Mouse (Mus musculus): Measurements from ENCODE around the gene Brinp3.
"Not testable (repeated sequence)": the region's sequence is repeated elsewhere in the genome, so short reads cannot be mapped to it uniquely, and the experiment has no call there.

Brinp3 gene

GRCm38 (mm10) chr1:146494681-146495331, at the start of gene Brinp3:
Gene Brinp3, plus strand, starts transcription at chr1:146494760.
- no peak for DNase-seq (ENCODE audit: low read depth, low spot score)

DNA sequence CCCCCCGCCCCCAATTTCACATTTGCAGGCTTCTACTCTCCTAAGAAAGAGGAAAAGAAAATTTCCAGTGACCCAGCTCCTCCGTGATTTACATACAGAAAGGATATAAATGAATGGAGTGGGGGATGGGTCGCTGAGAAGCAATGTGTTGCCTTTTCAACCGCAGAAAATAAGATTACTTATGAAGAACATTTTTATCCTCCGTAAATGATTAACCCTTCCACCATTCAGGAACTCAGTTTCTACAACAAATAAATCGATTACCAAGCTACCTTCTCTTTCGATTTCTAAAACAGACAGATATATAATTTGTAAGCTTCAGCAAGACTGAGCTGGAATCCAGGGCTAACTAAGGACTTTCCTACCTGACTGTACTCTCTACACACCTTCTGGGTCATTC, 339 bp upstream of the Brinp3 start:
- no peak for DNase-seq (ENCODE audit: low read depth, low spot score)

- no peak for DNase-seq (ENCODE audit: low read depth, low spot score)
Observed at GRCm38 (mm10) chr1:146495386-146495785, 826 bp downstream of the Brinp3 start.

DNA sequence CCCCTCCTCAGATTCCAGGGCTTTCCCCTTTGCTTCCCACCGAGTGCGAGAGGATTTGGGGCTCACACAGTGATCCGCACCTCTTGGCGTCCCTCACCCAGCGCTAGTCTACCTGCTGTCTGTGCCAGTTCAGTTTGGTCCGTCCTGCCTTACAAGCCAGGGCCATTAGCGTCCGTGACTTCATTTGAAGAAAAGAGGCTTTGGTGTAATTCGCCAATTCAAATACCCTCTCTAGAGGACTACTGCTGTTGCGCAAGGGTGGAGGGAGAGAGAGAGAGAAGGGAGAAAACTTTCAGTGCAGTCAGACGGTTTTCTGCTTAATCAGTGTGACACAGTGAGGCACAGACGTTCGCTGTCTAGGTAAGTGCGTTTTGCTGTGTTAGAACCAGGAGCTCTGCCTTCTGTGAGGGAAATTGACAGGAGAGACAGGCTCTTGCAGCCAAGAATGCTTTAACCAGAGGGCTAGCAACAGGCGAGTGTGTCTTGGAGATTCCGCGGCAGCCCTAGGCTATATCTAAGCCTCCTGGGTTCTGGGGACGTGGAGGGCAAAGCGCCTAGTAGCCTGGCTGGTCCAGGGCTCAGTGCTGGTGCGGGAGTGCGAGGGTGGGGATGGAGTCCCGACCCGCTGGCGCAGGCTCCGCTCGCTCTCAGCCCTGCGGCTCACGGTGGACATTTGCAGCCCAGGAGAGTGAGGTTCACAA, 3.0 kb downstream of the Brinp3 start:
- DNase-seq (ENCODE audit: low read depth, low spot score) = no peak

- DNase-seq (ENCODE audit: low read depth, low spot score) = no peak
Observed at GRCm38 (mm10) chr1:146498085-146498779, 3.7 kb downstream of the Brinp3 start.

DNA sequence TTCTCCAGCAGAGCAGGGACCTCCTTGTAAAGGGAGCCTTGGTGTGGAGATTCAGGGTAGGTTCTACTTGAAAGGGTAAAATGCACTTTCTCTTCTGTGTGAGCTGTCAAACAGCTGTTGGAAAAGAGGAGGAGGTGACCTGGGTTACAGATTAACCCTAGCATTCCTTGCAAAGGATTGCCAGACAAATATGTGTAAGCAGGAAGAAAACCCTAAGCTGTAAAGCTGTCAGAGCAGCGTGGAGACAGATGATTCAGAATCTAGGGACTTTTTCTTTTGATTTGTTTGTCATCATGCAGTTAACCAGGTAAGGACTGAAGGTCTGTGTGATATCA, 4.2 kb downstream of the Brinp3 start:
- DNase-seq (ENCODE audit: low read depth, low spot score) = no peak

DNA sequence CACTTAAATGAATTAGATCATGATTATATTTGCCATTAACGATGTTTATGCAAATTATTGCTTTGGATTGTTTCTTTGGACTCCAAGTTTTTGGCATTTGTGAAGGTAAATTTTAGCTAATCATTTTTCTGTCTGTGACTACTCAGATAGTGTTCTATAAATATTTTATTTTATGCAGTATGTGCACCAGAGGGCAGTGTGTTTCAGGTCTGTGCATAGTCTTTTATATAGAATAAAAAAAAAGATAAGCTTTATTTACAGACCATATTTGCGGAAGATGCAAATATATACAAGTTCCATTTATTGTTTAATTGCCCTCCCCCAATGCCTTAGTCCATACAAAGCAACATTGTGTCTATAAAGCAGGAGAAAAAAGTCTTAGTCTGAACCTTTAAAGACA, 20.8 kb downstream of the Brinp3 start:
- DNase-seq (ENCODE audit: low read depth, low spot score) = no peak

GRCm38 (mm10) chr1:146523727-146524573, 29.4 kb downstream of the Brinp3 start:
- DNase-seq (ENCODE audit: low read depth, low spot score) = no peak

DNA sequence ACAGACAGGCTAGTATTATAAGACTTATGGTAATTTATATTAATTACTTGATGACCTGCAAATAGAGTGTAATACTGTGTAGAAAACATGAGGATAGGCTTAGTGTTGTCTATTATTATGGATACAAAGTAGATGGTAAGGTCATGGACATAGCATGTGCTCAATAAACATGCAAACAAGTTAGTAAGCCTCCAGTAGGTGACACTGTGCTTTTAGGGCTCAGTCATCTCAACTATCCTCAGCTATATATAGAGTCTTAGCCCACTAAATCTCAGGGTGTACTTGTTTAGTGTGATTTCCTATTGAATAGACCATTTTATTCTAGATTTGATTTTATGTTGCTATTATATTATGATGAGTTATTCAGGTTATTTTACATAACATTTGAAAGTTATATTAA, 34.0 kb downstream of the Brinp3 start:
- no peak for DNase-seq (ENCODE audit: low read depth, low spot score)

DNA sequence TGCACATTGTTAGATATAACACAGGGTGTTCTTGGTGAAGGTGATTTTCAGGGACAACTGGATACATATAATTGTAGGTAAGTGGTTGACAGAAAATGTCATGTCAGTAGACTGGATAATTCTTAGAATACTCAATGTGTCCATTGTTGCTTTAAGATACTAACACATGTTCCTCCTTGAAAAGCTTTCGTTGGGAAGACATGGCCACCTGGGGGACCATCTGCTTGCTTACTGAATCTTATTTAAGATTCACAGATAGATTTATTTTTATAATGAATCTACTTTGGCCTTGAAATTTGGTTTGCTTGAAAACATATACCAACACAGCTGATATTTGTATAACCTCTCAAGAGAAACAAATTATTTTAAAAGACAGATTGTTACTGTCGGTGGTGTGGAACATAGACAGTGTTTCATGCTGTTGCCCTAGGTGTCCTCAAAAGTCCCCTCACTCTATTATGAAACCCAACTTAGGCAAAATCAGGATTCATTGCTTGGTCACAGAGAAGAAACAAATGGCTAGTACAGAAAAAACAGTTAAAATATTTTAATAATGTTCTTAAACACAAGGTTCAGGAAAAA, 52.4 kb downstream of the Brinp3 start:
- DNase-seq (ENCODE audit: low read depth, low spot score) = no peak

DNA sequence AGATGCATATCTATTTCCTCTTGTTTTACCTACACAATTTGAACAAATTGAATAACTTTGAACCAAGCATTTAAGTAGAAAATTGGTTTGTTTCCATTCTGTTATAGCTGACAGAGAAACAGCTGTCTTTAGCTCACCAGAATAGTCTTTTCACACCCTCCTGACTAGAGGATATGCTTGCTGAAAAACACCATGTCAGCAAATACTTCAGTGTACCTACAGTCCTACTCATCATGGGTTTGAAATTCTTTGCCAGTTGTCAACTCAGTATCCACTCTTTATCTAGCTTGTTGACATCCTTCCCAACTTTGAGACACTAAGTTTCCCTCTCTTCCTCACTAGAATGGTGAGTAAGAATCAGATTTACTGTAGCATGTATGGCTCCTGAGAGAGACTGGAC, 62.4 kb downstream of the Brinp3 start:
- DNase-seq (ENCODE audit: low read depth, low spot score) = no peak

DNA sequence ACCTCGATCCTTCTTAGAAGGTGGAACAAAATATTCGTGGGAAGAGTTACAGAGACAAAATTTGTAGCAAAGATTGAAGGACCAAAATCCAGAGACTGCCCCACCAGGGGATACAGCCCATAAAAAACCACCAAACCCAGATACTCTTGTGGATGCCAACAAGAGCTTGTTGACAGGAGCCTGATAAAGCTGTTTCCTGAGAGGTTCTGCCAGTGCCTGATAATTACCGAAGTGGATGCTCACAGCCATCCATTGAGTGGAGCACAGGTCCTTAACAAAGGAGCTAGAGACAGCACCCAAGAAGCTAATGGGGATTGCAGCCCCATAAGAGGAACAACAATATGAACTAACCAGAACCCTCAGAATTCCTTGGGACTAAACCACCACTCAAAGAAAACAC, 67.6 kb downstream of the Brinp3 start:
- DNase-seq (ENCODE audit: low read depth, low spot score) = no peak

DNA sequence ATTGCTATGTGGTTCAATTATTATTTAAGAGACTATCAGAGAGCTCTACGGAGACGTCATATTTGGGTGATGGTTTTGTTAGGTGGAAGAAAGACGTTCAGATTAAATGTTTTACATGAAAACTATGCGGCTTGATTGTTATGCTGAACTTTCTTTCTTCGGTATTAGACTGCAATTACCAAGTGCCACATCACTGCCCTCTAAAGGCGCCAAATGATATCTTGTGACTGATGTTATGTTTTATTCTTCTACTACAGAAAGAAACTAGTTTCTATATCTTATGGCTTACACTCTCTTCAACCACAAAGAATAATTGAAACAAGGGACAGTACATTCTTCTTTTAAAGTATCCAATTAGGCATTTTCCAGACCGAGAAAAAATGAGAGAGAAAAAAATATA, 89.6 kb downstream of the Brinp3 start:
- DNase-seq (ENCODE audit: low read depth, low spot score) = no peak

- DNase-seq (ENCODE audit: low read depth, low spot score) = no peak
Observed at GRCm38 (mm10) chr1:146632895-146633294, 138.3 kb downstream of the Brinp3 start.

DNA sequence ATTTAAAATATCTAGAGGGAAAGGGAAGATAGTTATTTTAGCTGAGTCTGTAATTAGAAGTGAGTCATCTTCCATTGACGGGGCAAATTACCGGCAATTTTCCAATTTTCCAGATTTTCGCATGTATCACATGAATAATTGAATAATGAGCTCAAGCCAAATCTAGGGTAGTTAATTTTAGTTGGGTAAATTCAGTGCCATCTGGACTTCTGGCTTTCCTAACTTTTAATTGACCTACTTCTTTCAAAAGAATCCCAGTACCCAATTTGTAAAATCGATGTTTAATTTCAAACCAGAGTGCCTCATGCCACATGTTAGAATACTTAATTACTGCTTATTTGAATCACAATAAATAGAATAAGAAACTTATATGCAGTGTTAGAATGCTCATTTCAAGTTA, 162.7 kb downstream of the Brinp3 start:
- DNase-seq (ENCODE audit: low read depth, low spot score) = no peak

DNA sequence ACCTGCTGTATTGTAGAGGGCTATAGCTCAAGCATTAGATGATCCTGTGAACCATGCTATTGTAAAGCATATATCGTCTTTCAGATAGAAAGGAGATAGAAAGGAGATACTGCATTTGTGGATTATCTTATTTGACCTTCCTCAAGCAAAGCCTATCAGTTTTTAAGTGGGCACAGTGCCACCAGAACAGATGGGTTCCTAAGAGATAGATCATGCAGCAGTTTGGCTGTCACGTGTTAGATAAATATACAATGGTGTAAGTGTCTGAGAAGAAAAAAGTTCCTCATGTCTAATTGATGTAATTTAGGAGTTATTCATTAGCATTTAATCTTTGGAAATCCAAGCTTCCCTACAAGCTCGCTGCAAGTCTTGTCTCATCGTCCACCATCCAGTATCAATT, 206.2 kb downstream of the Brinp3 start:
- no peak for DNase-seq (ENCODE audit: low read depth, low spot score)

DNA sequence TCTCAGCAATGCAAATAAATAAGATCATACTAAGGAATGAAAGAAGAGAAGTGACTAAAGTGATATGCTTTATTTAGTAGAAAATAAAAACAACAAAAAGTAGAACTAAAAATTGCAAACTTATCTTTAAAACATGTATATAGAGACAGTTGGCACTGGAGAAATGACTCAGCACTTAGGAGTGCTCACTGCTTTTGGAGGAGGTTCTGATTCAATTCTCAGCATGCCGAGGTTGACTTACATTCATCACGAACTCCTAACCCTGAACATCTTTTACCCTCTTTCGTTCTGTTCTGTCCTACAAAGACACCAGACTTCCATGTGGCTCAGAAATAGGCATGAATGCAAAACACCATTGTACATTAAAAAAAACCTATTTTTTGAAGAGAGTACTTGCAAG, 225.0 kb downstream of the Brinp3 start:
- DNase-seq (ENCODE audit: low read depth, low spot score) = no peak

DNA sequence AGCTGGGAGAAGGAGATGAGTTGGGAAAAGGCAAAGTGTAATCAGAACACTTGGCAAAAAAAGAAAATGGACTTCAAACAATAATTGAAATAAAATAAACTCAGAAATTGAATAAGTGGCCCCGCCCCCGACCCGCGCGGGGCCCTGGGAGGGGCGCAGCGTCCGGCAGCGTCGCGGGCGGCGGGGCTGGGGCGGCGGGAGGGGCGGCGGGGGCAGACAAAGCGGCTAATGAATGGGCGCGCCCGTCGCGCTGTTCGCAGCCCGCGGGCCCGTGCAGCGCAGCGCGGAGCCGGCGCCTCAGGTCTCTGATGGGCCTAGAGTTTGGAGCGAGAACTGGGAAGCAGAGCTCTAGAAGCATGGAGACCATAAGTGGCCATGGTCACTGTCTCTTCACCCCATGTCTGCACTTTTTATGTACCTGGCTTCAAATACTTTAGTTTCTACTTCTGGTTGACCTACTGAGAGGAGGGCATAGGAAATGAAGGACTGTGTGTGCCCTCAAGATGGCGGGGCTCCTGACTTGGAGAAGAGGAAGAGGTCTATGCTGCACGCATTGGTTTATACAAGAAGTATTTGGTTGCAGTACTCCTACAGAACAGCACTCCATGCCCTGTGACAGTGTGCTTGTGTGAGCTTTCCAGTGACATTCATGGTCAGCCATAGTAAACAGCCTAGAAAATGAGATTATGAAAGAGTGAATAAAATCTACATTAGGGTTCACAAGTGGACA, 230.4 kb downstream of the Brinp3 start:
- DNase-seq (ENCODE audit: low read depth, low spot score) = not testable (repeated sequence)

GRCm38 (mm10) chr1:146751066-146751465, 256.5 kb downstream of the Brinp3 start:
- DNase-seq (ENCODE audit: low read depth, low spot score) = no peak

DNA sequence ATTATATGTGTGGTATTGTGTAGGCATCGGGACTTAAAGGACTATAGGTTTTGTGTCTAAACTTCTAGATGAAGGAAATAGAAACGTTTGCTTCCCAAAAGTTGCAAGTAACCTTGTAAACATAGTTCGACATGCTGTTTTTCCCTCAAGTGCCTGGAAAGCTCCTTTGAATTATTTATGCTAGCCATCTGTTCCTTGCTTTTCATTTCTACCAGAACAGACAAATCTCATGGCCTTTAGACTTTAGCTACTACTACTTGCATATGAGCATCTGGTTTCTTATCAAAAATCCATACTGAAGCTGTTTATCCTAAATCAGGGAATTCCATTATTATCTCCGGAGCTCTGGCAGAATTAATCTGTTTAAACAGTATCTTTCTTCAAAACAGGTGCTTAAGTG, 288.7 kb downstream of the Brinp3 start:
- DNase-seq (ENCODE audit: low read depth, low spot score) = no peak

DNA sequence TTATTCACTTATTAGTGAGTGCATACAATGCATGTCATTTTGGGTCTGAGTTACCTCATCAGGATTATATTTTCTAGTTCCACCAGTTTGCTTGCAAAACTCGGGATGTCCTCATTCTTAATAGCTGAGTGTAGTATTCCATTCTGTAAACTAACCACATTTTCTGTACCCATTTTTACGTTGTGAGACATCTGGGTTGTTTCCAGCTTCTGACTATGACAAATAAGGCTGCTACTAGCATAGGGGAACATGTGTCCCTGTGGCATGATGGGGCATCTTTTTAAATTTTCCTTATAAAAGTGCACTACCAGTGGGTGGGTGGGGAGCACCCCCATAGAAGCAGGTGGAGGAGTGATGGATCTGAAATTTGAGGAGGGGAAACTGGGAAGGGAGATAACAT, 292.7 kb downstream of the Brinp3 start:
- no peak for DNase-seq (ENCODE audit: low read depth, low spot score)
